Mouse (Mus musculus) lung, adult 2 months (tissue): ENCODE measurements around the gene Brox. TPM values are rescaled to one million over a fixed set of nuclear protein-coding genes. Genes with fewer than 3 reads are reported as not detected.
"Not testable (repeated sequence)": the region's sequence is repeated elsewhere in the genome, so short reads cannot be mapped to it uniquely, and the experiment has no call there.

Experiments used
- DNase-seq: peaks from one replicate; pipeline ENCODE4 v3.0.0; 2022
- H3K4me1 ChIP-seq: fragments of 200-500 bp; 2 replicates; pipeline ENCODE4 v1.6.1; 2011; ENCODE audit warnings: low read length; ENCODE audit not compliant: control insufficient read depth, insufficient read depth
- H3K4me3 ChIP-seq: fragments of 200-500 bp; replicated peaks from 2 replicates; pipeline ENCODE3; 2011; ENCODE audit warnings: low read depth, mild to moderate bottlenecking, control low read depth, low read length; ENCODE audit errors: extremely low read depth
- CTCF ChIP-seq: fragments of 200-500 bp; IDR thresholded peaks from 2 replicates; pipeline ENCODE4 v1.5.1; 2011; ENCODE audit warnings: mild to moderate bottlenecking, low read length, control low read depth; ENCODE audit not compliant: insufficient read depth
- POLR2A ChIP-seq: fragments of 200-500 bp; IDR thresholded peaks from 2 replicates; pipeline ENCODE4 v1.6.1; 2011; ENCODE audit warnings: low read depth, mild to moderate bottlenecking, control low read depth, low read length, borderline replicate concordance; ENCODE audit errors: extremely low read depth
- WGBS: fragments of 180-500 bp; shearing (Covaris S2); methylation state at CpG from one replicate; pipeline ENCODE4 v1.1.7; 2018; 5-methylcytosine and 5-hydroxymethylcytosine counted together
- polyA plus RNA-seq: library from polyadenylated mRNA; depleted of rRNA; stranded (reverse); fragments of >200 nt; gene quantifications from 2 replicates; pipeline ENCODE4 v1.2.3, GENCODE M21; 2012; rRNA removed

The Brox gene
- polyA plus RNA-seq, result 14.9 and 19.3 TPM in 2 replicates

DNA sequence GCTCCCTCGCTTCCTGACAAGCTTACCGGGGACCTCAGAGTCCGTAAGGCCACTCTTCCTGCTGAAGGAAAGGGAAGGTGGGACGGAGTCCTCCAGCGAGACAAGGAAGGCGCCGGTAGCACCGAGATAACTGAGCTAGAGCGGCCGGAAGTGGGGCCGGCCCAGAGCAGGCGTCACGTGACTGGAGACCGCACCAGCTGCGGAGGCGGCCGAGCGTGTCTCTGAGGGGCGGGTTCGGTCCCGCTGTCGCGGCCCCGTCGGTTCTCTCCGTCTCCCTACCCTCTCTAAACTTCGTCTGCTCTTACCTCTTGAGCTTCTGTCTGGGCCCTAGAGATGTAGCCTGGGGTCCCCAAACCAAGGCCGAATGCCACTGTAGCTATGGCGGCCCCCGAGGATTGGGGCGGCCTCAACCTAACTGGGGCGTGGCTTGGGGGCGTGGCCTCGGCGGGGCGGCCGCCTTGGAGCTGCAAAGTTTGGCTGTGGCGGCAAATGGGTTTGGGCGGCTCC is at the start of gene Brox:
Brox (minus strand) TSS at position 393 of the 507 bp plus-strand sequence.
- TF ChIP-seq CTCF, result no peak
- peak; percentile 72; the same call in 1 of the 2 replicates for TF ChIP-seq POLR2A

DNA sequence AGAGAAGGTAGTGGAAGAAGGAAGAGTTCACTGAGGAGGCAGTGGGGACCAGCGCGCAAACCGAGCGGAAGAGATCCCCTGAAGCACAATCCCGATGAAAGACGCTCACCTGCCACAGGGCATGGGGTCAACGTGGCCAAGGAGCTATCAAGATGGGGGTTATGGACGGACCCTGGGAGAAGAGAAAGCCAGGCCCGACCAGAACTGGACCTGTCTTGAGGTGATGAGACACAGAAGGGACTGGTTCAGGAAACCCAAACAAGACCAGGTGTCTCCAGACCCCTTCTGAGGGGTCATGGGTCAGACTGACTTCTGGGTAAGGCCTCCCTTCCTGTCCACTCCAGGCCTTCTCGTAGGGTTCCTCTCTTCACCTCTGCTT is 48.7 kb upstream of the Brox start:
- Histone ChIP-seq H3K4me1 (peaks cover 3% of the 10 kb centered on the region; the same call in 1 of the 2 replicates), H3K4me3 (peak overlapping the region; percentile 99)
- no peak for TF ChIP-seq CTCF
- TF ChIP-seq POLR2A, result no peak
- DNase-seq, result peak; percentile 20
- WGBS, result 3% methylated on average over 10 of the region's 10 CpGs

More for the DNA sequence above, at the start of gene Brox:
- Histone ChIP-seq H3K4me3 (peak within 1 kb of the TSS; percentile 97), H3K4me1 (no peaks in the 10 kb centered on the region)
- peak; percentile 97 for DNase-seq
- under 1% methylated on average over 39 of the region's 39 CpGs for WGBS

DNA sequence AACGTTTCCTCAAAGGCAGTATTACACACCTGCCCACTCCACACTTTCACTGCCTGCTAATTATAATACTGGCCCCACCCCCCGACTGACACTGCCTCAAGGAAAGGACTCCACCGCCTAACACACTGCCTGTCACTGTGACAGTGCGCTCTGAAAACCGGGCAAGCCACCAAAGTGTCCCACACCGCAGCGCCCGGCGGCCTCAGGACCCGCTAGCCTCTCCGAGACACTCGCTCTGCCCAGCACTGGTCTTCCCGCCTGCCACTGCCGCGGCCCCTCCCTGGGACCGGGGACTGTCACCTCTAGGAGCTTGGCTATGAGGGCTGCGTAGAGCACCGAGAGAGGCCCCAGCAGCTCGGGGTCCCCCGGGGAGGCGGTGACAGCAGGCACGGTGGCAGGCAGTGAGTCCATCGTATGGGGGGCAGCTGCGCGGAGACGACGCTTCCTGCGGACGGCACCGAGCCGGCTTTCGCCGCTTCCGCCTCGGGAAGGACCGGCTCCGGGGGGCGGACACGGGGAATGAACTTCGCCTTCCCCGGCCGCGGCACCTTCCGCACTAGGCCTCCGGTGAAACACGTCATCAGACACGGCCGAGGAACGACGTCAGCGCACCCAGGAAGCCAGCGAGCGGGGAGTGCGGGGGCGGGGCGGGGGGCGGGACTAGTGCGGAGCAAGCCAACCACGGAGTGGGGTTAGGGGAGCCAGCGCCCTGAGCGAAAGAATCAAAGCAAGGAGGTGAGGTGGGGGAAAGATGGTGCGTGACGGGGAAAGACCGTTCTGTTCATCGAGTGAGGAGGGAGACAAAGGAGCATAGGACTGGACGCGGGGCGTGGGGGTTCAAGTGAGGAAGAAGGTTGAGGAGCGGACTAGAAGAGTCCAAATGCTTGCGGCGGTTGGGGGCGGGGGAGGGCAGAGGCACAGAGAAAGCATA is 48.1 kb upstream of the Brox start:
- DNase-seq, result peak; percentile 88
- Histone ChIP-seq H3K4me1 (peaks cover 3% of the 10 kb centered on the region; the same call in 1 of the 2 replicates), H3K4me3 (peak overlapping the region; percentile 99)
- TF ChIP-seq POLR2A (peak; percentile 58; the same call in 1 of the 2 replicates), CTCF (no peak)
- under 1% methylated on average over 72 of the region's 72 CpGs for WGBS

DNA sequence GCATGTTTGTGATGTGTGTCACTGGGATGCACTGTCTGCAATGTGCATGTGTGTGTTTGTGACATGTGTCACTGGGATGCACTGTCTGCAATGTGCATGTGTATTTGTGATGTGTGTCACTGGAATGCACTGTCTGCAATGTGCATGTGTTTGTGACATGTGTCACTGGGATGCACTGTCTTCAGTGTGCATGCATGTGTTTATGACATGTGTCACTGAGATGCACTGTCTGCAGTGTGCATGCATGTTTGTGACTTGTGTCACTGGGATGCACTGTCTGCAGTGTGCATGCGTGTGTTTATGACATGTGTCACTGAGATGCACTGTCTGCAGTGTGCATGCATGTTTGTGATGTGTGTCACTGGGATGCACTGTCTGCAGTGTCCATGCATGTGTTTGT is 45.8 kb upstream of the Brox start:
- WGBS, result 97% methylated on average over 1 of the region's 1 CpGs
- not testable (repeated sequence) for DNase-seq, H3K4me3 ChIP-seq, H3K4me1 ChIP-seq

DNA sequence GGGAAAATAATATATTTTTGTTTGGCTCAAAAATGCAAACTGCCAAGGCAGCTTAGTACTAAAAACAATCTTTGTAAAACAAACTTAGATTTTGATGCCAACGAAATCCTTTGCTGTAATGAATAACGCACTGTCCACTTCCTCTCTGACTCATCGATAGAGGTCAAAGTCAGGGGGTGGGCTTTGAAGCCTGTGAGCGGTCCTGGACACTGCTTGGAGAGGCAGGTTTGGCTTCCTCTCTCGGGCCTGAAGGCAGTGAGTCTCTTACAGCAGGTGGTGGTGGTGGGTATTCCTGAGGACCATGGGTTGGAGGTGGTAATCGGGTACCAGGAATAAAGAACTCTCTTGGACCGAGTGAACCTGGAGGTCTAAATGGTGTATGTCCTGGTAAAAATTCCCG is 30.1 kb upstream of the Brox start:
- 77% methylated on average over 8 of the region's 8 CpGs for WGBS
- DNase-seq, result no peak
- TF ChIP-seq CTCF, result no peak
- no peak for TF ChIP-seq POLR2A

DNA sequence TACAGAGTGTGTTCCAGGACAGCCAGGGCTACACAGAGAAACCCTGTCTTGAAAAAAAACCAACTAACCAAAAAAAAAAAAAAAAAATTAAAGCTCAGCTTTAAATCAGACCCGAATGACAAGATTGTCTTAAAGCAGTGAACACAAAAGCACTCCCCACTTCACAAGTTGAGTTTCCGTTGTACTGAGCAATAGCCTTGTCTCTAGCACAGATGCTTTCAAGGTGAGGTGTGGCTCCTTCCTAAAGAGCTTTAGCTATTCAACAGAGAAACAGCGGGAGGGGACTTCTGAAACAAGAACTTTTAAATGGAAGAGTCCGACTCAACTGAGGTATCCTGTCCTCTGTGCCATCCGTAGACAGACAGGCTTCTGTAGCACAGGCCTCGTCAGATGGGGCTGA is 27.4 kb upstream of the Brox start:
- TF ChIP-seq CTCF, result no peak
- TF ChIP-seq POLR2A, result no peak
- no peaks in the 10 kb centered on the region for H3K4me1 ChIP-seq
- no peak for DNase-seq
- H3K4me3 ChIP-seq, result no peak overlapping the region
- 97% methylated on average over 6 of the region's 6 CpGs for WGBS

More for the DNA sequence above, 30.1 kb upstream of the Brox start:
- Histone ChIP-seq H3K4me3 (no peak overlapping the region), H3K4me1 (no peaks in the 10 kb centered on the region)

DNA sequence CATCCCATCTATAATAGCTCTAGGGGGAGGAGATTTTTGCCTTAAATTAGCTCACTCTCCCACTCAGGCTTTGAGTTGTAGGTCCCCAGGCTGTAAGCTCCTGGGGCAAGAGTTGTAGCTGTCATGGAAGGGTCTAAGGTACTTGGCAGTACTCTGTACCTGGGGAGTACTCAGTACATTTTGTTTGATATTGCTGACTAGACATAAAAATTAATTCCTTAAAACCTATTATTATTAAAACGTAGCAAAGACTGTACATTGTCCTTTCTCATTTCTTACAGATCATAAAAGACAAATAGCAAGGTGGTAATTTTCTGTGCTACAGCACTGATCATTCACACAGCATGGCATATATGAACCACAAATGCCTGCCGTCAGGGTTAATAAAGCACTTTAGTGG is 26.9 kb upstream of the Brox start:
- Histone ChIP-seq H3K4me1 (no peaks in the 10 kb centered on the region), H3K4me3 (no peak overlapping the region)
- 95% methylated on average over 2 of the region's 2 CpGs for WGBS
- TF ChIP-seq CTCF (no peak), POLR2A (no peak)
- no peak for DNase-seq

DNA sequence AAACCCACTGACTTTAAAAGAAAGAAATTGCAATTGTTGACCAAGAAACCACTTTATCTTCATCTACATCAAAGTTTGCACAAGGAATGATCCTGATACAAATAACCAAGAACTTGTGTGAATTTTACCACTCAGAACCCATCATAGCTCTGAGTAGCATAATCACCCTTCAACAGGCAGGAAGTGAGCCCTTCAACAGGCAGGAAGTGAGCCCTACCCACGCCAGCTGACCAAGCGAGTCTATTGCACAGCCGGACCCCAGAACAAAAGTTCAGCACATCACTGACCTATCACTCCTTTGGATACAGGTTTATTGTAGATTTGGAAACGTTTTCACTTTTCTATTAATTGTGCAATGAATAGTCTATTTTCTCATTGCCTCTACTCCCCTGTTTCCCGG is 25.4 kb upstream of the Brox start:
- DNase-seq, H3K4me1 ChIP-seq, H3K4me3 ChIP-seq: not testable (repeated sequence)
- WGBS, result 56% methylated on average over 5 of the region's 5 CpGs

DNA sequence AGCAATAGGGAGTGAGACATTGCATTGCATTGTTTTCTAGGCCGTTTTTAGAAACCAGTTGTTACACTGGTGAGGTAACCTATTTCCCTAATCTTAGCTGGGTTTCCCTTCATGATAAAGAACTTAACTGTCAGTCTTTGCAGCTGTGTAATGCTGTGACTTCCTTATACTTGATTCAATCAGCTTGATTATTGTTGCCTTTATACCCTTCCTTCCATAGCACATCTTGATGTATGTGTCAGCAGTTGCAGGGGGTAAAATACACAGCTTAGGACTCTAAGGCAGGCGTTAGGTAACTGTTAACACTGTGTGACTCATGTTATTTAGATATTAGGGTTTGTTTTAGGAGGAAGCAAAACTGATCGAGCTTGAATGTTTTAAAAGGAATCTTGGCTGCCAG is 23.6 kb upstream of the Brox start:
- no peaks in the 10 kb centered on the region for H3K4me1 ChIP-seq
- TF ChIP-seq POLR2A, result no peak
- no peak for TF ChIP-seq CTCF
- 50% methylated on average over 3 of the region's 3 CpGs for WGBS
- no peak overlapping the region for H3K4me3 ChIP-seq
- DNase-seq, result no peak

DNA sequence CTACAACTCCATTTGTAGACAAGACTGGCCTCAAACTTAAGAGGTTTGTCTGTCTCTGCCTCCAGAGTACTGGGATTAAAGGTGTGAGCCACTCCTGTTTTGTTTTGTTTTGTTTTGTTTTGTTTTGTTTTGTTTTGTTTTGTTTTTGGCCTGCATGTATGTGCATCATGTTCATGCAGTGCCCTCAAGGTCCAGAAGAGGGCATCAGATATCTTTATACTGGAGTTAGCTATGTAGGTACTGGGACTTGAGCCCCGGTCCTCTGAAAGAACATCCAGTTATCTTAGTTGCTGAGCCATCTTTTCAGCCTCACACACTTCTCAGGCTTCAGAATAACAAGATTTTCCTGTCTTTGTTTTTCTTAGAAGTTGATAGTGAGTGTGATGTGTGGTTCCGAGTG is 18.7 kb upstream of the Brox start:
- TF ChIP-seq POLR2A (no peak), CTCF (no peak)
- WGBS, result 72% methylated on average over 2 of the region's 2 CpGs
- no peak overlapping the region for H3K4me3 ChIP-seq
- no peak for DNase-seq
- no peaks in the 10 kb centered on the region for H3K4me1 ChIP-seq

DNA sequence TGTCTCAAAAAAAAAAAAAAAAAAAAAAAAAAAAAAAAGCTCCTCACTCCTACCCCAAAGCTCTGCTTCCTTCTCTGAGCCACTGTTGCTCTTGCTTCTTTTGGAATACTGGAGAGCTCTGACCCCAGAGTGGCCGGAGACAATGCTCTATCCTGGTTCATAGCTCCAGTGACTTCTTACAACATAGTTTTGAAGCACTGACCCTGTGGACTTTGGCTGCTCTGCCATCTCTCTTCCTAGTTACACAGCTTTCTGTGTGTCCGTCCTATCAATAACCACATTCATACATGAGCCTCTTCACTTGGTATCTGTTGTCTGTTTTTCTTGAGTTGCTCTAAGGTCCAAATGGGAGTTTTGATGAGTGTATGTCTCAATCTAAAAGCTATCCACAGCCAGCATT is 15.0 kb upstream of the Brox start:
- TF ChIP-seq POLR2A (no peak), CTCF (no peak)
- 96% methylated on average over 2 of the region's 2 CpGs for whole genome bisulfite sequencing
- DNase-seq, result no peak
- H3K4me3 ChIP-seq, result no peak overlapping the region
- H3K4me1 ChIP-seq, result no peaks in the 10 kb centered on the region

DNA sequence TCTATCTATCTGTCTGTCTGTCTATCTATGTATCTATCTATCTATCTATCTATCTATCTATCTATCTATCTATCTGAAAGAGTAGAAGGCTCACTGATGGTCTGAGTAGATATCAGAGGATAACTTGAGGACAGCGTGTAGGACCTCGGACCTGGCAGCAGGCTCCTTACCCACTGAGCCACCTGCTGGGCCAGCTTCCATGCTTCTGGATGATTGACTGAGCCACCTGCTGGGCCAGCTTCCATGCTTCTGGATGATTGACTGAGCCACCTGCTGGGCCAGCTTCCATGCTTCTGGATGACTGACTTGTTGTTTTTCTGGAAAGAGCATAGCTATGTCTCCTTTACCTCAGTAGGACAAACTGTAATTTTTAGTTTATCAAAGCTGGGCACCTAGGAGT is 12.5 kb upstream of the Brox start:
- WGBS, result 77% methylated on average over 2 of the region's 2 CpGs
- H3K4me1 ChIP-seq, H3K4me3 ChIP-seq, DNase-seq: not testable (repeated sequence)
